Mouse (Mus musculus) testis, adult 2 months (tissue): Measurements from ENCODE around the gene Ppef2.

ENCODE experiments used
- CTCF ChIP-seq: fragments of 200-500 bp; IDR thresholded peaks from 2 replicates; pipeline ENCODE4 v1.5.1; 2012; ENCODE audit warnings: low read depth, mild to moderate bottlenecking, inconsistent platforms, low read length, moderate library complexity; ENCODE audit not compliant: control insufficient read depth, insufficient read depth, insufficient replicate concordance
- POLR2A ChIP-seq: fragments of 200-500 bp; IDR thresholded peaks from 2 replicates; pipeline ENCODE4 v1.6.1; 2012; ENCODE audit warnings: low read depth, mild to moderate bottlenecking, inconsistent platforms, low read length, moderate library complexity; ENCODE audit not compliant: control insufficient read depth

DNA sequence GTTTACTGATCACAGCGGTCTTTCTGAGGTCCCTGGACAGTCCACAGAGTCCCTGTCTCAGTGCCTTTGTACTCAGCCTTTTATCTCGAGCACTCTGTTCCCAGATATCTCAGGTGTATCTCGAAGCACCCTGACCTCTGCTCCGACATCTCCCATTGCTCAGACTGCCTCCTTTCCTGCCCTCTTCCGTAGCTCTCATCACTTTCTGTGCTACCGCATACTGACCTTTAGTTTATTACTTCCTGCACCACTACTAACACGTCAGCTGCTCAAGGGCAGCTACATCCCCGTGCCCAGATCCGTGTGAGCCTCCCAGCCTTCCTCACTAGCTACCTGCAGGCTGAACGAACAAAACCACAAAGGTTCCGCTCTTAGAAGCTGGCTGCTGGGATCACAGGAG lies 7.5 kb downstream of the Ppef2 start:
- no peak for TF ChIP-seq CTCF
- TF ChIP-seq POLR2A, result no peak
